Mouse (Mus musculus) CH12.LX (cell line): ENCODE results near the gene Cst13.

Source experiments
- CTCF ChIP-seq, 2 experiments: IDR thresholded peaks in 1 of 2; conservative IDR thresholded peaks in 1 of 2; 2 replicates each; pipeline ENCODE4 v1.5.1; 2011 to 2012; ENCODE audit warnings: low read depth in 2 of 2, low read length in 2 of 2, improper control_type of control experiment in 1 of 2, inconsistent platforms in 1 of 2, mild to moderate bottlenecking in 1 of 2, moderate library complexity in 1 of 2
- EP300 ChIP-seq: IDR thresholded peaks from 2 replicates; pipeline ENCODE4 v1.6.1; 2011; ENCODE audit warnings: low read length, improper control_type of control experiment
- HCFC1 ChIP-seq: IDR thresholded peaks from 2 replicates; pipeline ENCODE4 v1.6.1; 2012; ENCODE audit warnings: low read depth, mild to moderate bottlenecking, inconsistent platforms, low read length, improper control_type of control experiment
- MAFK ChIP-seq: IDR thresholded peaks from 2 replicates; pipeline ENCODE4 v1.6.1; 2011; ENCODE audit warnings: low read length, improper control_type of control experiment; ENCODE audit not compliant: insufficient replicate concordance
- POLR2A ChIP-seq: IDR thresholded peaks from 2 replicates; pipeline ENCODE4 v1.6.1; 2011; ENCODE audit warnings: low read depth, mild to moderate bottlenecking, improper control_type of control experiment, low read length
- USF1 ChIP-seq: IDR thresholded peaks from 2 replicates; pipeline ENCODE4 v1.6.1; 2014; ENCODE audit warnings: low read depth, mild to moderate bottlenecking, inconsistent platforms, low read length, improper control_type of control experiment
- ZKSCAN1 ChIP-seq: IDR thresholded peaks from 2 replicates; pipeline ENCODE4 v1.6.1; 2012; ENCODE audit warnings: low read depth, inconsistent platforms, low read length, improper control_type of control experiment, borderline replicate concordance
- ZNF384 ChIP-seq: IDR thresholded peaks from 2 replicates; pipeline ENCODE4 v1.6.1; 2012; ENCODE audit warnings: low read depth, low read length, improper control_type of control experiment, inconsistent platforms

DNA sequence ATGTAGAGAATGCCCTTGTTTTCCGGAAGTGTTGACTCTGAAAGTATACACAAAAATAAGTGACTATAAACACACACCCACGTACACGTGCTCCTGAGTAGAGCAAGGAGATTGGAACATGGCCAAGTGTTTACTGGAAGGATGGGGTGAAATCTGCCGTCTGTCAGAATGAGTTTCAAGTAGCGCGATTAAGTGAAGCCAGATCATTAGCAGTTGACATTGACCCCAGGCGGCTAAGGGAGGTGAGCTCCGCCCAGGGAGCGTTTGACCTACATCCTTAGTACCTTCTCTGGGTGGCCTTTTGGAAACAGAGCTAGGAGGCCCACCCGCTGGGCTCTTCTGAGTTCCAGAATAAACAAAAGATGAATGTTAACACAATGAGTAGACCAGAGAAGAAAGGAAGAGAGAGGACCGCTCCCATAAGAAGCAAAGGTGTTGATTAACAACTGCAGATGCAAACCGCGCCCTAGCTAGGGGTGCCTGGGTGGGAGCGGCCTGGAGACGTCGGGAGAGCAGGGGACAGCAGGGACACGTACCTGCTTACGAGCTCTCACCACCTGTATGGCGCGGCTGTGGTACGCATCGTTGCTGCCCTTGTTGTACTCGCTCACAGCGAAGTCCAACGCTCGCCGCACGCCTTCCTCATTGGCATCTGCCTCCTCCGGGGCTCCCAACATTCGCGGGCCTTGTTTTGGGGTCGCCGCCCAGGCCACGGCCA lies 54.9 kb downstream of the Cst13 start:
- TF ChIP-seq CTCF (conservative IDR thresholded peaks at IDR 0.05 in 1 of 2, IDR thresholded peaks at IDR 0.05 in 1 of 2; ENCODE audit: low read depth in 2 of 2, low read length in 2 of 2) (no peak), ZKSCAN1 (no peak), POLR2A (no peak), ZNF384 (no peak), HCFC1 (no peak), USF1 (no peak), EP300 (no peak), MAFK (no peak)
